Mouse (Mus musculus) thymus, postnatal 0 days (tissue): ENCODE data around the gene Sowahb. TPM values are rescaled to one million over a fixed set of nuclear protein-coding genes. Genes with fewer than 3 reads are reported as not detected.

Experiments used
- DNase-seq: peaks from one replicate; pipeline ENCODE4 v3.0.0-alpha.2; 2015; ENCODE audit warnings: low spot score
- polyA plus RNA-seq: library from polyadenylated mRNA; unstranded; fragments of >200 nt; fragmentation: Nextera tagmentation; extraction: Ambion mirVana; gene quantifications from 2 replicates; pipeline ENCODE4 v1.2.1, GENCODE M21; 2015

Sowahb gene
- 0.35 and 0.42 TPM in 2 replicates for polyA plus RNA-seq

DNA sequence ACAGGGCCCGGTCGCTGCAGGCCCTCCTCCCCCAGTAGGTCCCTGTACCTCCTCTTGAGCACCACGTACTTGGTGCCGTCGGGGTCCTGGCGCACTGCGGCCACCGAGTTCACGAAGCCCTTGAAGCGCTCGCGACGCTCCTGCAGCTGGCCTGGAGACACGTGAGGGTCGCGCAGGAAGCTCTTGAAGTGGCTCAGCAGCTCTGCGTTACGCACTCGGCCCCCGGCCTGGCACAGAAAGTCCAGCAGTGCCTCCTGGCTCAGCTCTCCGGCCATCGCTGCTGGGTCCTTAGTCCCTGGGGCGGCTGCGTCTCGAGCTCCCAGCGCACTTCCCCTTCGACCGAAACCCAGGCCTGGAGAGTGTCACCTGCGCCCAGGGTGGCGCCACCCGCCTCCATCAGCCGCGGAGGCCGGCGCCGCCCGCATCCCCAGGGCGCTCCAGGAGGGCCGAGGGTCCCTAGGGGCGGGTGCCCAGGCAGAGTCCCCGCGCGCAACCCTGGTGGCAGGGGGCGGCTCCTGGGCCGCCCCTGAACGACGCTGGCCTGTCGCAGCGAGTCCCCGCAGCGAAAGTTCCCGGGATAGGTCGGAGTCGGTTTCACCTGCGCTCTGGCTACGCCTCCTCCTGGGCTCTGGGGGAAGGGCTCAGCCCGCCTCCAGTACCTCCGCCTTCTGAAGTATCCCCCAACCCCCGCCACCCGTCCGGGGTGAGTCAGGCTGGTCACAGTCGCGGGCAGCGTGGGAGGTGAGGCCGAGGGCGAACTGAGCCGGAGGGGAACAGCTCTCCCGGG is at the start of gene Sowahb:
Gene Sowahb (minus strand): TSS at position 439 of the 787 bp plus-strand sequence.
- no peak for DNase-seq

DNA sequence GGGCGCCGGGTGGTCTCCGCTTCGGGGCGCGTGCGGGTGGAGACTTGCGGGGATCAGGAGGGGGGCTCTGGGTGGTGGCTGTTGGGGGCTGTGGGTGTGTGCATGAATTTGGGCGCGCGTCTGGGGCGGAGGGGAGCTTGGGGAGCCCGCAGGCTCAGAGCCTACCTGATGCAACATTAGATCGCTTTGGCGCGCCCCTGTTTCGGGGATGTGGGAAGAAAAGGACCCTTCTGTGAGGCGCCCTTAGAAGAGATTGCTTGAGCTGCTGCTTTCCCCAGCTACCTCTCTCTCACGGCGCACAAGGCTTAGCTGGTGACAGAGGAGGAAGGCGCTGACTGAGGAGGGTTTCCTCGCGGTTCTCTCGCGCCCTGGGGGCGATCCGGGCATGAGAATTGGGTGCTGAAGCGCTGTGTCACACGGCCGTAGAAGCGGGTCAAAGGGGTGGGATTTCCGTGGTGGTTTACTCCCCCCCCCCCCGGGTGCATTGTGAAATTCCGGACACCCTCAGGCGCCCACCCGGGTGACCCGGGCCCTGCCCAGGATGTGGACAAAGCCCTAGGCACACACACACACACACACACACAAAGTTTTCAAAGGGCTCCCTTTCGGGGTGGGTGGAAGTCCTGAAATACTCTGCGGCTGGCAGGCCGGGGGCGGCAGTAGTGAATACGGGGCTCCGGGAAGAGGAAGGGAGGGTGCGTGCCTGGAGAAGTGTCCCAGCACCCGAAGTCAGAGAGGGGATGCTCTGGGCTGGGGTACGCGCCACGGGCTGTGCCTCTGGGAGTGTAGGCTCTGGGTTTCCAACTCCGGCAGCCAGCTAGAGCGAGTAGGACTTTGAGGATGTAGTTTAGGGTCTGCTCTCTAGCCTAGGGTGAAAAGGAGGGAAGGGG is 49.1 kb upstream of the Sowahb start:
- DNase-seq, result peak; percentile 64

GRCm38 (mm10) chr5:93092857-93093622 is 48.2 kb upstream of the Sowahb start, which contains the start of gene Sept11:
Gene Sept11, plus strand, starts transcription at chr5:93093437.
- peak; percentile 86 for DNase-seq

- DNase-seq, result peak; percentile 35
Observed at GRCm38 (mm10) chr5:93092147-93092781, 47.4 kb upstream of the Sowahb start.

DNA sequence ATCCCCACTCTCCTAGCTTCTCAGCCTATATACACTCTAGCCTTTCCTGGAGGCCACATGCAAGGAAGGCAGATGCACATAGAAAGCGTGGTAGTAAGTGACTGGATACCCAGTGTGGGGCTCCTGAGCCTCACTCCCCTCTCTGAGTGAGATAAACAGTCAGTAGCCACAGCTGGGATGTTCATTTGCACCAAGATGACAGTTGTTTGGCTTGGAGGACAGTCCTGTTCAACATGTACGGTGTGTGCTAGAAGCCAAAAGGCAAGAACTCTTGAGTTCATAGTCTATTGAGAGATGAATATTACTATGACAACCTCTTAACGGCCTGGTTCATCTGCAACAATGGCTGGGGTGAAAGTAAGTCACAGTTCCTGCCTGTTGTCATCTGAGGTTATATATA is 46.4 kb upstream of the Sowahb start:
- no peak for DNase-seq

DNA sequence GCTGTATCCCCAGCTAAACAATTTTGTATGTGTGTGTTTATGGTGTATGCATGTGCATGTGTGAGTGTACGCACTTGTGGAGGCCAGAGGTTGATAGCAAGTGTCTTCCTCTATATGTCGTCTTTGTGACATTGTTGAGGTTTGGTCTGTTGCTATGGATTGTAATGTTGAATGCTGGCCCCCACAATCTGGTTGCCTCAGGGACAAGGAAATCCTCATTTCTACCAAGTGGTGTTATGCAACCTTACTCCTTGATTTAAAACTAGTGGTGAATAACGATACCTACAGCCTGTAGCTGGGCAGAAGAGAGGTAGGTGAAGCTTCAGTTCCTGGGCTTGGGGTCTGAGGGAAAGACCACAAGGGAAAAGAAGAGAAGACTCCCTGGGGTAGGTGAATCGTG is 41.1 kb upstream of the Sowahb start:
- no peak for DNase-seq

- DNase-seq, result no peak
Observed at GRCm38 (mm10) chr5:93085015-93085598, 40.3 kb upstream of the Sowahb start.

DNA sequence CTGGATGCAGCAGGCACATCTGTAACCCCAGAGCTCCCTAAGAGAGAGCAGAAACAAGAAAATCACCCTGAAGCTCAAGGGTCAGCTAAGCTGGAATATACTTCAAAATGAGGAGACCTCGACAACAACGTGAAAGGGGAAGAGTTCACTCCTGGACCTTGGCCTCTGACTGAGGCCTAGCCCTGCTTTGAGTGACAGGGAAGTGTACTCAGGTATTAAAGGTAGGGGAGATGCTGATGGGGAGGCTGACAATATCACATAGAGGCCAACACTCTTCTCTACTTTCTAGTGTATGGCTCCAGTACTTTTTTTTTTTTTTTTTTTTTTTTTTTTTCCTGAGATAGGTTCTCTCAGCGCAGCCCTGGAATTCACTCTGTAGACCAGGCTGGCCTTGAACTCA is 34.8 kb upstream of the Sowahb start:
- DNase-seq, result no peak

GRCm38 (mm10) chr5:93077661-93078323 is 33.0 kb upstream of the Sowahb start:
- DNase-seq, result no peak

GRCm38 (mm10) chr5:93060865-93061264 is 16.0 kb upstream of the Sowahb start:
- no peak for DNase-seq

- no peak for DNase-seq
Observed at GRCm38 (mm10) chr5:93053606-93054397, 9.0 kb upstream of the Sowahb start.

- DNase-seq, result no peak
Observed at GRCm38 (mm10) chr5:93051951-93052350, 7.1 kb upstream of the Sowahb start.

GRCm38 (mm10) chr5:93051041-93051440 is 6.2 kb upstream of the Sowahb start:
- no peak for DNase-seq

- DNase-seq, result no peak
Observed at GRCm38 (mm10) chr5:93049971-93050370, 5.1 kb upstream of the Sowahb start.

- DNase-seq, result no peak
Observed at GRCm38 (mm10) chr5:93048481-93049240, 3.8 kb upstream of the Sowahb start.

DNA sequence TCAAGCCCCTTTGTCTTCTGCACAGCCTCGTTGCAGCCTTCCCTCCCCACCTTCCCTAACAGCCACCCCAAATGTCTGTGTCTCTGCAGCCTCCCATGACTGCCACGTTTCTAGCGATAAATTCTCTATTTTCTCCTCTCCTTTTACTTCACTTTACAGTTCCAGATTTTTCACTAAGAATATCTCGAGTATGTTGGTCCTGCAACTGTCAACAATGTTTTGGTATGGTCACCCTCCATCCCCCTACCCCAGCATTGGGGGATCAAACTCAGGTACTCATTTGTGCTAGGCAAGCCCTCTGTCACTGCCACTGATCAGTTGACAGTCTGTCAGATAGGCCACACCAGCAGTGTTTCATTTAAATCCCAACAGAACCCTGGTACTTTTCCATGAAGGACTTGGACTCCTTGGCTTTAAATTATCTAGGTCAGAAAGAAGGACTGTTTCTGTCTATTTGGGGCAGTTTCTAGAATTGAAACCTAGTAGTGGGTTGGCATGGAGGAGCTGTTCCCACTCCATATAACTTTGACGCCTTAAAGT is 1.6 kb upstream of the Sowahb start:
- no peak for DNase-seq

DNA sequence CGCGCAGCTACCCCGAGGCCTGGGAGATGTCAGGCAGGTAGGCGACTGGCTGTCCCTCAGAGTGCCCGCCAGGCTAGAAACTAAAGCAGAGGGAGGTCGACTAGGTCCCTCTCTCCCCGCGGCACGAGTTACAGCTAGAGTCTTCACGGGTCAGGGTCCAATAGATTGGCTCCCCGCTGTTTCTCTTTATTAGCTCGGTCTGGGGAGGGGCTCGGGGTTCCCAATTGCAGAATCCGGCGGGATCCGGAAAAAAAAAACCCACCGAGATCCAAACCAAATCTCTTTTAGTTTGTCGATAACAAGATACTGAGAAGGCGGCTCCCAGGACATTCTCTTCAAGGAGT is 521 bp upstream of the Sowahb start:
- no peak for DNase-seq
